Mouse (Mus musculus): Measurements from ENCODE around the gene Fxyd2. TPM values are rescaled to one million over a fixed set of nuclear protein-coding genes. Genes with fewer than 3 reads are reported as not detected.

The Fxyd2 gene
- polyA plus RNA-seq, 1 experiment from 2014 or later = 2.6 TPM

- 35% methylated on average over 7 of the region's 7 CpGs for WGBS
- no peak overlapping the region for H3K27ac ChIP-seq
- ATAC-seq (ENCODE audit: insufficient read depth, low FRiP score, low read depth) = no peak
- H3K4me1 ChIP-seq = no peaks in the 10 kb centered on the region
- no peak overlapping the region for H3K4me3 ChIP-seq (replicated peaks)
- H3K36me3 ChIP-seq = no peaks in the 10 kb centered on the region
- no peaks in the 10 kb centered on the region for H3K27me3 ChIP-seq (replicated peaks)
- no peak overlapping the region for H3K4me2 ChIP-seq
- no peaks in the 10 kb centered on the region for H3K9me3 ChIP-seq
- H3K9ac ChIP-seq = no peak overlapping the region
Observed at GRCm38 (mm10) chr9:45457200-45457599, 57.7 kb downstream of the Fxyd2 start.

- Histone ChIP-seq H3K36me3 (no peaks in the 10 kb centered on the region), H3K4me2 (no peak overlapping the region), H3K27ac (no peak overlapping the region), H3K9me3 (no peaks in the 10 kb centered on the region), H3K4me1 (no peaks in the 10 kb centered on the region), H3K27me3 (replicated peaks) (no peaks in the 10 kb centered on the region), H3K4me3 (replicated peaks) (no peak overlapping the region), H3K9ac (no peak overlapping the region)
- ATAC-seq (ENCODE audit: insufficient read depth, low FRiP score, low read depth) = no peak
- WGBS = 69% methylated on average over 14 of the region's 14 CpGs
Observed at GRCm38 (mm10) chr9:45458363-45458762, 58.9 kb downstream of the Fxyd2 start.

Other genes starting within 250 kb of the Fxyd2 start
- 0.23 TPM in 1 of 2 replicates, not detected in the other for gene BC049352, start 217.7 kb upstream of the Fxyd2 start, polyA plus RNA-seq (2015; fragmentation: Nextera tagmentation; extraction: Ambion mirVana)
- gene Tmprss4, start 195.6 kb upstream of the Fxyd2 start, polyA plus RNA-seq (2015; fragmentation: Nextera tagmentation; extraction: Ambion mirVana) = 24.2 and 26.7 TPM in 2 replicates
- gene Il10ra, start 130.5 kb upstream of the Fxyd2 start, polyA plus RNA-seq (2015; fragmentation: Nextera tagmentation; extraction: Ambion mirVana) = 1.7 TPM in 2 replicates
- gene Tmprss13, start 80.6 kb upstream of the Fxyd2 start, polyA plus RNA-seq (2015; fragmentation: Nextera tagmentation; extraction: Ambion mirVana) = 3.4 and 6.0 TPM in 2 replicates
- 63.8 and 69.3 TPM in 2 replicates for gene Fxyd6, start 29.5 kb upstream of the Fxyd2 start, polyA plus RNA-seq (2015; fragmentation: Nextera tagmentation; extraction: Ambion mirVana)
- gene Dscaml1, start 27.0 kb downstream of the Fxyd2 start, polyA plus RNA-seq (2015; fragmentation: Nextera tagmentation; extraction: Ambion mirVana) = 0.23 and 0.26 TPM in 2 replicates